Mouse (Mus musculus) hindbrain, embryonic 15.5 days (tissue): ENCODE data around the gene Spata17. TPM values are rescaled to one million over a fixed set of nuclear protein-coding genes. Genes with fewer than 3 reads are reported as not detected.
A peak's percentile ranks its signal among the peaks of the same experiment; 100 is the strongest.

ENCODE experiments used
- ATAC-seq: fragments of 200-750 bp; cut with Nextera tagmentation; 2 replicates; pipeline ENCODE4 v1.8.0; 2017; ENCODE audit warnings: low read depth, moderate number of reproducible peaks, moderate TSS enrichment; ENCODE audit not compliant: low FRiP score
- H3K27ac ChIP-seq: fragments of 300-500 bp; sonication (generic); replicated peaks from 2 replicates; pipeline ENCODE4 v1.5.1; 2015; ENCODE audit warnings: mild to moderate bottlenecking, inconsistent platforms
- H3K27me3 ChIP-seq: fragments of 300-500 bp; sonication (generic); 2 replicates; pipeline ENCODE4 v1.6.1; 2015; ENCODE audit warnings: control low read depth, inconsistent platforms
- H3K36me3 ChIP-seq: fragments of 300-500 bp; sonication (generic); 2 replicates; pipeline ENCODE4 v1.6.1; 2015; ENCODE audit warnings: control low read depth, inconsistent platforms
- H3K4me1 ChIP-seq: fragments of 300-500 bp; sonication (generic); replicated peaks from 2 replicates; pipeline ENCODE4 v1.6.1; 2015; ENCODE audit warnings: control low read depth, inconsistent platforms
- H3K4me2 ChIP-seq: fragments of 300-500 bp; sonication (generic); 2 replicates; pipeline ENCODE4 v1.6.1; 2015; ENCODE audit warnings: moderate library complexity, mild to moderate bottlenecking, inconsistent platforms
- H3K4me3 ChIP-seq: fragments of 300-500 bp; sonication (generic); 2 replicates; pipeline ENCODE4 v1.5.1; 2015; ENCODE audit warnings: mild to moderate bottlenecking, inconsistent platforms
- H3K9ac ChIP-seq: fragments of 300-500 bp; sonication (generic); 2 replicates; pipeline ENCODE4 v1.6.1; 2015; ENCODE audit warnings: inconsistent platforms
- H3K9me3 ChIP-seq: fragments of 300-500 bp; sonication (generic); 2 replicates; pipeline ENCODE4 v1.6.1; 2016; ENCODE audit warnings: control low read depth, inconsistent platforms
- whole genome bisulfite sequencing: fragments of 180-500 bp; shearing (Covaris S2); methylation state at CpG from one replicate; pipeline ENCODE4 v1.1.7; 2015; 5-methylcytosine and 5-hydroxymethylcytosine counted together
- polyA plus RNA-seq: library from polyadenylated mRNA; unstranded; fragments of >200 nt; fragmentation: Nextera tagmentation; extraction: Ambion mirVana; gene quantifications from 2 replicates; pipeline ENCODE4 v1.2.1, GENCODE M21; 2015

Gene Spata17
- polyA plus RNA-seq, 1 experiment from 2014 or later, result 2.9 TPM

DNA sequence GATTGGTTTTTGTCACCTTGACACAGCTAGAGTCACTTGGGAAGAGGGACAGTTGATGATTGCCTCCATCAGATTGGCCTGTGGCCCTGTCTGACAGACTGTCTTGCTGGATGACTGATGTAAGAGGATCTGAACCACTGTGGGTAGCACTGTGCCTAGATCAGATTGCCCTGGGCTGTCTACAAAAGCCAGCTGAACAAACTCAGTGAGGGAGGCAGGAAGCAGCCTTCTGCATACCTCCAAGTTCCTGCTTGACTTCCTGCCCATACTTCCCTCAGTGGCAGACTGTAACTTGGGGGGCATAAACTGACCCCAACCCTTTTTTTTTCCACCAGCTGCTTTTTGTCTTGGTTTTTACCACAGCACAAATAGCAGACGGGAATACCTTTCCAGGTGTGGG lies 199.6 kb downstream of the Spata17 start:
- WGBS, result 79% methylated on average over 1 of the region's 1 CpGs
- Histone ChIP-seq H3K27me3 (no peaks in the 10 kb centered on the region), H3K4me1 (no peaks in the 10 kb centered on the region), H3K9me3 (no peaks in the 10 kb centered on the region), H3K4me2 (no peak overlapping the region), H3K4me3 (no peak overlapping the region), H3K9ac (no peak overlapping the region), H3K36me3 (no peaks in the 10 kb centered on the region), H3K27ac (no peak overlapping the region)
- ATAC-seq, result no peak

- H3K9me3 ChIP-seq, result no peaks in the 10 kb centered on the region
- H3K4me3 ChIP-seq, result no peak overlapping the region
- no peaks in the 10 kb centered on the region for H3K4me1 ChIP-seq
- no peak for ATAC-seq
- H3K36me3 ChIP-seq, result no peaks in the 10 kb centered on the region
- no peaks in the 10 kb centered on the region for H3K27me3 ChIP-seq
- WGBS, result 92% methylated on average over 2 of the region's 2 CpGs
- no peak overlapping the region for H3K27ac ChIP-seq
- H3K4me2 ChIP-seq, result no peak overlapping the region
- H3K9ac ChIP-seq, result no peak overlapping the region
Observed at GRCm38 (mm10) chr1:187014141-187014540, 201.1 kb downstream of the Spata17 start.

DNA sequence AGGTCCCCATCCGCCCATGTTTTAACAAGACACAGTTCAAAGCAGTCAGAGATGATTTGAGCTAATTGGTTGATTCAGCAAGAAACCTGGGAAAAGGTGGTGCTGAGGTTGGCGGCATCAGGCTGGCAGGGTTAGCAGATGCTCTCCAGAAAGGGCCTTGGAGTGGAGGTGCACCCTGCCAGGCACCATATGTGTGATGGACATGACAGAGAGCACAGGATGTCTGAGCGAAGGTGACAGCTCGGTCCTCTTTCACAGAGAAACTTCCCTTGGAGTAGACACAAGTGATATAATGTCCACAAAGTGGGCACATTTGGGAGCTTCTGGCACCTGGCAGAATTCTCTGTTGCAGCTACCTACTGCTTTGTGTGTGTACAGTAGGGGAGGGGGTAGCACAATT lies 203.7 kb downstream of the Spata17 start:
- WGBS, result 72% methylated on average over 4 of the region's 4 CpGs

GRCm38 (mm10) chr1:187010071-187010470 lies 205.2 kb downstream of the Spata17 start:
- no peak overlapping the region for H3K4me2 ChIP-seq
- no peaks in the 10 kb centered on the region for H3K9me3 ChIP-seq
- H3K36me3 ChIP-seq, result no peaks in the 10 kb centered on the region
- no peak for ATAC-seq
- no peak overlapping the region for H3K9ac ChIP-seq
- no peak overlapping the region for H3K27ac ChIP-seq
- H3K4me1 ChIP-seq, result no peaks in the 10 kb centered on the region
- 65% methylated on average over 11 of the region's 11 CpGs for WGBS
- no peak overlapping the region for H3K4me3 ChIP-seq
- no peaks in the 10 kb centered on the region for H3K27me3 ChIP-seq

More for the DNA sequence above, 203.7 kb downstream of the Spata17 start:
- H3K4me3 ChIP-seq, result no peak overlapping the region
- H3K9ac ChIP-seq, result no peak overlapping the region
- no peaks in the 10 kb centered on the region for H3K4me1 ChIP-seq
- no peak overlapping the region for H3K4me2 ChIP-seq
- H3K27me3 ChIP-seq, result no peaks in the 10 kb centered on the region
- no peaks in the 10 kb centered on the region for H3K9me3 ChIP-seq
- H3K27ac ChIP-seq, result no peak overlapping the region
- H3K36me3 ChIP-seq, result no peaks in the 10 kb centered on the region
- ATAC-seq, result no peak

DNA sequence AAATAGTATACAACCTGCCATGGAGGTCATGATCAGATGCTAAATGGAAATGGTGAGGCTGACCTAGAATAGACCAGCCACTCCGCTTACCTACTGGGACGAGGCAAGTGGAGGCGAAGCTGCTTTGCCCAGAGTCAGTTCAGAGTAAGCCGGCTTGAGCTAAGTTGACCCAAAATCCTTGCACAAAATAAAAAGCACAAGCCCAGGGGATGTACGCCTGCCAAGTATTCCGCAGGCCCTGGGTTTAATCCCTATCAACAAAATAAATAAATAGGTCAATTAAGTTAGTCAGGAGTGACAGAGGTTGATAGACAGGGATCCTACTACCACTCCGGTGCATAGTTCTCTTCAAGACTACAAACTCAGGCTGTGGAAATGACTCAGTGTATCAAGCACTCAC lies 207.0 kb downstream of the Spata17 start:
- H3K4me3 ChIP-seq, result no peak overlapping the region
- no peaks in the 10 kb centered on the region for H3K4me1 ChIP-seq
- 92% methylated on average over 7 of the region's 7 CpGs for WGBS
- no peaks in the 10 kb centered on the region for H3K9me3 ChIP-seq
- no peaks in the 10 kb centered on the region for H3K27me3 ChIP-seq
- H3K4me2 ChIP-seq, result no peak overlapping the region
- no peak overlapping the region for H3K27ac ChIP-seq
- H3K36me3 ChIP-seq, result no peaks in the 10 kb centered on the region
- no peak overlapping the region for H3K9ac ChIP-seq
- no peak for ATAC-seq

- Histone ChIP-seq H3K4me1 (no peaks in the 10 kb centered on the region), H3K4me3 (no peak overlapping the region), H3K9ac (no peak overlapping the region), H3K36me3 (no peaks in the 10 kb centered on the region), H3K9me3 (no peaks in the 10 kb centered on the region), H3K27ac (no peak overlapping the region), H3K27me3 (no peaks in the 10 kb centered on the region), H3K4me2 (no peak overlapping the region)
- WGBS, result 83% methylated on average over 14 of the region's 14 CpGs
- no peak for ATAC-seq
Observed at GRCm38 (mm10) chr1:187006227-187006925, 208.9 kb downstream of the Spata17 start.

GRCm38 (mm10) chr1:187004306-187004705 lies 211.0 kb downstream of the Spata17 start:
- Histone ChIP-seq H3K27ac (no peak overlapping the region), H3K4me1 (no peaks in the 10 kb centered on the region), H3K36me3 (no peaks in the 10 kb centered on the region), H3K4me3 (no peak overlapping the region), H3K9ac (no peak overlapping the region), H3K4me2 (no peak overlapping the region), H3K9me3 (no peaks in the 10 kb centered on the region), H3K27me3 (no peaks in the 10 kb centered on the region)
- WGBS, result 98% methylated on average over 1 of the region's 1 CpGs
- no peak for ATAC-seq

DNA sequence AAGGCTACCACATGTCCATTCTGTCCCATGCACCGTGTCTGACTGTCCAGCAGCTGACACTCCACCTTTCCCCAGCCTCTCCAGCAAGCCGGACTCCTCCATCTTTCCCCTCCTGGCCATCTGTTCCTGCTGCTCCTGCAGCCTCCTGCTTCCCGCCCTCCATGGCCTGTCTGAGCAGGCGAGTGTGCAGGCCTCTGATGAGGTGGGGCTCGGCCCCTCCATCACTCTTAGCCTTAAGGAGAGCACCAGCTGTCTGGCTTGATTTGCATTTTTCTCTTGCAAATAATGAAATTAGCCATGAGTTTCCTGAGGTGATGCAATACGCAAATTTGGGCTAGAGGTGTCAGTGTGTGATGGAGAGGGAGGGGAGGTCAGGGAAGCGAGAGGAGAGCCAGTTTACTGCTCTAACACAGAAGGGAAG lies 211.8 kb downstream of the Spata17 start:
- Histone ChIP-seq H3K9ac (no peak overlapping the region), H3K27me3 (no peaks in the 10 kb centered on the region), H3K9me3 (no peaks in the 10 kb centered on the region), H3K36me3 (no peaks in the 10 kb centered on the region), H3K4me1 (no peaks in the 10 kb centered on the region), H3K4me2 (no peak overlapping the region), H3K4me3 (no peak overlapping the region), H3K27ac (no peak overlapping the region)
- 33% methylated on average over 7 of the region's 7 CpGs for WGBS
- ATAC-seq, result peak; percentile 63

GRCm38 (mm10) chr1:186997596-186998304 lies 217.5 kb downstream of the Spata17 start:
- Histone ChIP-seq H3K4me1 (0 out of 2 replicates have a peak, but pooled peaks cover 8% of the 10 kb centered on the region), H3K27ac (no peak overlapping the region), H3K36me3 (no peaks in the 10 kb centered on the region), H3K9ac (no peak overlapping the region), H3K27me3 (no peaks in the 10 kb centered on the region), H3K4me2 (peak overlapping the region; percentile 31; the same call in 1 of the 2 replicates), H3K4me3 (no peak overlapping the region), H3K9me3 (no peaks in the 10 kb centered on the region; the same call in 1 of the 2 replicates)
- WGBS, result 42% methylated on average over 21 of the region's 21 CpGs
- ATAC-seq, result no peak

Other genes with a start within 250 kb of the Spata17 start
- 0.05 and 0.16 TPM in 2 replicates for gene D1Pas1, start 248.0 kb downstream of the Spata17 start, polyA plus RNA-seq
- gene Gpatch2, start within 50 bp of the Spata17 start, polyA plus RNA-seq, result 15.2 and 17.0 TPM in 2 replicates